In the genomic region with DNA sequence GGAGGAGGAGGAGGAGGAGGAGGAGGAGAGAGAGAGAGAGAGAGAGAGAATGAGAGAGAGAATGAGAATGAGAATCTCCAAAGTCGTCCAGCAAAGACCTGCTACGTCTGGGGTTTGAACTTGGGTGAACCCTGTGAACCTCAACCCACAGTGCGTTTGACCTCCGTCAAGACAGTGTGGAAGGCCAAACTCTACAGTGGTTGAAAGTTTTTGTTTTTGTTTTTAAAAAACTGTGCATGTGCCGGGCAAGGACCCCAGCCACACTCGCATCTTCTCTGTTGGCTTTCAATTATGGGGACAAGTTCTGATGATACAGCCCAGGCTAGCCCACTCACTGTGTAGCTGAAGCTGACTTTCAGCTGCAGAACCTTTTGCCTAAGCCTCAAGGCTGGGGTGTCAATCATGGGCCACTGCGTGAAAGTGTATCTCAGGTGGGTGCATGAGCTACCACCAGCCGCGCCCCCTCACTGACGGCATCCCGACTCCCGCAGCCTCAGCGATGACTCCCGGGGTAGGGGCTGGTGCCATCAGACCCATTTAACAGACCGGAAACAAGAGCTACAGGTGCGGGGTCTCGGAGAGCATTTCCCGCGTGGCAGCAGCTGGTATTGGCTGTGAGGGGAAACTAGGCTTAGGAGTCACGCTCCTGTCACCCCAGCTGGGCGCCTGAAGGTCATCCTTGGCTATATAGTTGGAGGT, we compare ENCODE assay signal across 8 mouse cellular contexts. TPM values are rescaled to one million over a fixed set of nuclear protein-coding genes. Genes with fewer than 3 reads are reported as not detected.
DNase-seq lines count a peak whose midpoint lies in the region; ATAC-seq and TF ChIP-seq lines count a peak whose summit lies in the region.

No protein-coding gene starts in this region.

- H3K27me3 ChIP-seq in heart, embryonic 11.5 days (ENCODE audit: control insufficient read depth, insufficient read depth, low read length) = peaks cover 16% of the 10 kb centered on the region
- H3K27me3 ChIP-seq in hindbrain, embryonic 10.5 days (ENCODE audit: insufficient read depth, poor library complexity, severe bottlenecking) = peaks cover 72% of the 10 kb centered on the region
- H3K27me3 ChIP-seq in limb, embryonic 14.5 days (ENCODE audit: control insufficient read depth, insufficient read depth, low read length) = 0 out of 2 replicates have a peak, but pooled peaks cover 4% of the 10 kb centered on the region

- H3K4me1 ChIP-seq in heart, embryonic 11.5 days (ENCODE audit: control insufficient read depth, insufficient read depth, low read length) = peaks cover 20% of the 10 kb centered on the region
- peaks cover 19% of the 10 kb centered on the region for H3K4me1 ChIP-seq in brown adipose tissue, adult 24 weeks (ENCODE audit: control insufficient read depth, insufficient read depth, insufficient read length, low read length)
- peaks cover 46% of the 10 kb centered on the region for H3K4me1 ChIP-seq in hindbrain, embryonic 10.5 days (replicated peaks)
- H3K4me1 ChIP-seq in limb, embryonic 14.5 days (ENCODE audit: control insufficient read depth, insufficient read depth, low read length) = peaks cover 18% of the 10 kb centered on the region

- WGBS in heart, embryonic 11.5 days (ENCODE audit: insufficient replicate concordance) = 62% methylated on average over 21 of the region's 21 CpGs
- 62% methylated on average over 21 of the region's 21 CpGs for WGBS in hindbrain, embryonic 10.5 days
- WGBS in limb, embryonic 14.5 days = 65% methylated on average over 21 of the region's 21 CpGs

- no peak for ATAC-seq in heart, embryonic 11.5 days (replicated peaks; ENCODE audit: insufficient number of reproducible peaks, low FRiP score, low TSS enrichment)
- no peak for ATAC-seq in limb, embryonic 14.5 days (ENCODE audit: low FRiP score, low read depth)
- ATAC-seq in neutrophil, adult 5-6 weeks (ENCODE audit: extremely low read depth, insufficient number of reproducible peaks, low FRiP score, poor library complexity, severe bottlenecking) = peak; percentile 1; the same call in 1 of the 2 replicates

- no peaks in the 10 kb centered on the region for H3K36me3 ChIP-seq in heart, embryonic 11.5 days (ENCODE audit: control insufficient read depth, insufficient read depth, low read length)
- H3K36me3 ChIP-seq in hindbrain, embryonic 10.5 days = no peaks in the 10 kb centered on the region
- H3K36me3 ChIP-seq in limb, embryonic 14.5 days (ENCODE audit: control insufficient read depth, insufficient read depth, low read length) = no peaks in the 10 kb centered on the region

- H3K9ac ChIP-seq in heart, embryonic 11.5 days (ENCODE audit: low read depth, low read length) = no peak overlapping the region
- no peak overlapping the region for H3K9ac ChIP-seq in limb, embryonic 14.5 days (ENCODE audit: low read depth, low read length, severe bottlenecking)

- no peaks in the 10 kb centered on the region for H3K9me3 ChIP-seq in heart, embryonic 11.5 days (replicated peaks; ENCODE audit: control insufficient read depth, low read length)
- 0 out of 2 replicates have a peak, but pooled peaks cover 5% of the 10 kb centered on the region for H3K9me3 ChIP-seq in hindbrain, embryonic 10.5 days
- no peaks in the 10 kb centered on the region for H3K9me3 ChIP-seq in limb, embryonic 14.5 days (ENCODE audit: control insufficient read depth, low read length)

- no peak for DNase-seq in heart, postnatal 4 days
- no peak for DNase-seq in hindbrain, embryonic 10.5 days (ENCODE audit: low spot score)
- no peak for DNase-seq in limb, embryonic 14.5 days (ENCODE audit: low spot score)
- DNase-seq in left cerebral cortex, adult 18-20 months (ENCODE audit: low spot score in 2 of 2) = no peak
- no peak for DNase-seq in retina, postnatal 1 day

- peak overlapping the region; percentile 61 for H3K4me2 ChIP-seq in heart, embryonic 11.5 days
- peak overlapping the region; percentile 32; the same call in 1 of the 2 replicates for H3K4me2 ChIP-seq in limb, embryonic 14.5 days (replicated peaks; ENCODE audit: low read depth, low read length, severe bottlenecking)

- no peak for TF ChIP-seq POLR2A in limb, embryonic 14.5 days (IDR thresholded peaks at IDR 0.05; ENCODE audit: borderline replicate concordance, extremely low read depth, insufficient read depth, insufficient read length)

- H3K27ac ChIP-seq in heart, embryonic 11.5 days (ENCODE audit: low read depth, low read length) = no peak overlapping the region
- no peak overlapping the region for H3K27ac ChIP-seq in brown adipose tissue, adult 24 weeks (replicated peaks; ENCODE audit: low read depth, low read length)
- H3K27ac ChIP-seq in hindbrain, embryonic 10.5 days = no peak overlapping the region
- H3K27ac ChIP-seq in limb, embryonic 14.5 days (replicated peaks; ENCODE audit: low read depth, low read length) = no peak overlapping the region

- H3K4me3 ChIP-seq in heart, embryonic 11.5 days (ENCODE audit: low read depth, low read length) = 0 out of 2 replicates have a peak overlapping the region, but pooled peaks have one; percentile 12
- peak overlapping the region; percentile 21; the same call in 1 of the 2 replicates for H3K4me3 ChIP-seq in brown adipose tissue, adult 24 weeks (ENCODE audit: insufficient read depth, low read depth, low read length)
- peak overlapping the region; percentile 24 for H3K4me3 ChIP-seq in hindbrain, embryonic 10.5 days
- 0 out of 2 replicates have a peak overlapping the region, but pooled peaks have one; percentile 20 for H3K4me3 ChIP-seq in limb, embryonic 14.5 days (replicated peaks; ENCODE audit: low read length)

RNA-seq across cellular contexts. Expression of gene Nfic, which starts 23.1 kb away (rescaled TPM):
- 28.1 and 29.8 TPM in 2 replicates for polyA plus RNA-seq in heart, embryonic 11.5 days (2014; fragmentation: Nextera tagmentation; extraction: Ambion mirVana)
- 100 to 1,000 TPM; 125 to 130 TPM for total RNA-seq in heart, postnatal 4 days (2021)
- polyA plus RNA-seq in brown adipose tissue, adult 24 weeks (2012; ENCODE audit: insufficient read depth, insufficient read length, missing spikeins) = 40.9 and 42.9 TPM in 2 replicates
- polyA plus RNA-seq in hindbrain, embryonic 10.5 days (2016; fragmentation: Nextera tagmentation; extraction: Ambion mirVana) = 10.5 and 16.0 TPM in 2 replicates
- 38.1 and 56.4 TPM in 2 replicates for polyA plus RNA-seq in limb, embryonic 14.5 days (2012; rRNA removed)
- polyA plus RNA-seq in limb, embryonic 14.5 days (2014; fragmentation: Nextera tagmentation; extraction: Ambion mirVana) = 97.3 and 98.9 TPM in 2 replicates
- total RNA-seq in neutrophil, adult 5-6 weeks (2017) = 8.3 and 12.2 TPM in 2 replicates
- 10 to 100 TPM; 84.7 to 91.7 TPM for total RNA-seq in left cerebral cortex, adult 18-20 months (2021)

RNA-seq across cellular contexts. Expression of gene Smim24, which starts 39.5 kb away (rescaled TPM):
- polyA plus RNA-seq in heart, embryonic 11.5 days (2014; fragmentation: Nextera tagmentation; extraction: Ambion mirVana) = 4.2 and 5.8 TPM in 2 replicates
- total RNA-seq in heart, postnatal 4 days (2021) = 1 to 10 TPM; 1.9 to 2.4 TPM
- 1.9 and 5.3 TPM in 2 replicates for polyA plus RNA-seq in brown adipose tissue, adult 24 weeks (2012; ENCODE audit: insufficient read depth, insufficient read length, missing spikeins)
- 2.7 and 3.0 TPM in 2 replicates for polyA plus RNA-seq in hindbrain, embryonic 10.5 days (2016; fragmentation: Nextera tagmentation; extraction: Ambion mirVana)
- 7.5 and 7.8 TPM in 2 replicates for polyA plus RNA-seq in limb, embryonic 14.5 days (2012; rRNA removed)
- 4.3 and 4.6 TPM in 2 replicates for polyA plus RNA-seq in limb, embryonic 14.5 days (2014; fragmentation: Nextera tagmentation; extraction: Ambion mirVana)
- 2.5 and 2.6 TPM in 2 replicates for total RNA-seq in neutrophil, adult 5-6 weeks (2017)
- total RNA-seq in left cerebral cortex, adult 18-20 months (2021) = 1 to 10 TPM; 1.1 to 1.2 TPM

RNA-seq across cellular contexts. Expression of gene Gm48552, which starts 43.5 kb away (rescaled TPM):
- polyA plus RNA-seq in heart, embryonic 11.5 days (2014; fragmentation: Nextera tagmentation; extraction: Ambion mirVana) = 0.55 and 1.2 TPM in 2 replicates
- under 1 TPM; 0.72 to 0.98 TPM for total RNA-seq in heart, postnatal 4 days (2021)
- polyA plus RNA-seq in brown adipose tissue, adult 24 weeks (2012; ENCODE audit: insufficient read depth, insufficient read length, missing spikeins) = not detected in 2 replicates
- 1.0 and 2.5 TPM in 2 replicates for polyA plus RNA-seq in hindbrain, embryonic 10.5 days (2016; fragmentation: Nextera tagmentation; extraction: Ambion mirVana)
- polyA plus RNA-seq in limb, embryonic 14.5 days (2012; rRNA removed) = 6.8 and 9.5 TPM in 2 replicates
- 0.99 and 1.2 TPM in 2 replicates for polyA plus RNA-seq in limb, embryonic 14.5 days (2014; fragmentation: Nextera tagmentation; extraction: Ambion mirVana)
- 2.2 TPM in 1 of 2 replicates, not detected in the other for total RNA-seq in neutrophil, adult 5-6 weeks (2017)
- total RNA-seq in left cerebral cortex, adult 18-20 months (2021) = 1 to 10 TPM; 2.7 to 2.8 TPM

RNA-seq across cellular contexts. Expression of gene Gm48551, which starts 48.1 kb away (rescaled TPM):
- 1.4 and 2.9 TPM in 2 replicates for polyA plus RNA-seq in heart, embryonic 11.5 days (2014; fragmentation: Nextera tagmentation; extraction: Ambion mirVana)
- under 1 TPM; 0.55 to 0.70 TPM for total RNA-seq in heart, postnatal 4 days (2021)
- 2.4 TPM in 1 of 2 replicates, not detected in the other for polyA plus RNA-seq in brown adipose tissue, adult 24 weeks (2012; ENCODE audit: insufficient read depth, insufficient read length, missing spikeins)
- 4.0 and 4.8 TPM in 2 replicates for polyA plus RNA-seq in hindbrain, embryonic 10.5 days (2016; fragmentation: Nextera tagmentation; extraction: Ambion mirVana)
- 4.3 and 5.0 TPM in 2 replicates for polyA plus RNA-seq in limb, embryonic 14.5 days (2012; rRNA removed)
- 1.1 and 2.9 TPM in 2 replicates for polyA plus RNA-seq in limb, embryonic 14.5 days (2014; fragmentation: Nextera tagmentation; extraction: Ambion mirVana)
- 3.1 and 5.6 TPM in 2 replicates for total RNA-seq in neutrophil, adult 5-6 weeks (2017)
- 1 to 10 TPM; 3.1 to 3.8 TPM for total RNA-seq in left cerebral cortex, adult 18-20 months (2021)

RNA-seq across cellular contexts. Expression of gene Dohh, which starts 48.1 kb away (rescaled TPM):
- 47.5 and 61.4 TPM in 2 replicates for polyA plus RNA-seq in heart, embryonic 11.5 days (2014; fragmentation: Nextera tagmentation; extraction: Ambion mirVana)
- total RNA-seq in heart, postnatal 4 days (2021) = 10 to 100 TPM; 52.9 to 55.9 TPM
- polyA plus RNA-seq in brown adipose tissue, adult 24 weeks (2012; ENCODE audit: insufficient read depth, insufficient read length, missing spikeins) = 25.1 and 35.9 TPM in 2 replicates
- 95.8 and 98.2 TPM in 2 replicates for polyA plus RNA-seq in hindbrain, embryonic 10.5 days (2016; fragmentation: Nextera tagmentation; extraction: Ambion mirVana)
- 54.3 and 66.7 TPM in 2 replicates for polyA plus RNA-seq in limb, embryonic 14.5 days (2012; rRNA removed)
- 60.0 and 63.7 TPM in 2 replicates for polyA plus RNA-seq in limb, embryonic 14.5 days (2014; fragmentation: Nextera tagmentation; extraction: Ambion mirVana)
- 11.2 and 16.9 TPM in 2 replicates for total RNA-seq in neutrophil, adult 5-6 weeks (2017)
- 10 to 100 TPM; 87.4 to 97.6 TPM for total RNA-seq in left cerebral cortex, adult 18-20 months (2021)
